Mouse (Mus musculus) heart, adult 9 months (tissue): ENCODE results near the gene Fcrl5.

Experiments used
- DNase-seq, 2 experiments: peaks; one replicate each; pipeline ENCODE4 v3.0.0; 2022; ENCODE audit warnings: low spot score in 2 of 2

Gene Fcrl5

DNA sequence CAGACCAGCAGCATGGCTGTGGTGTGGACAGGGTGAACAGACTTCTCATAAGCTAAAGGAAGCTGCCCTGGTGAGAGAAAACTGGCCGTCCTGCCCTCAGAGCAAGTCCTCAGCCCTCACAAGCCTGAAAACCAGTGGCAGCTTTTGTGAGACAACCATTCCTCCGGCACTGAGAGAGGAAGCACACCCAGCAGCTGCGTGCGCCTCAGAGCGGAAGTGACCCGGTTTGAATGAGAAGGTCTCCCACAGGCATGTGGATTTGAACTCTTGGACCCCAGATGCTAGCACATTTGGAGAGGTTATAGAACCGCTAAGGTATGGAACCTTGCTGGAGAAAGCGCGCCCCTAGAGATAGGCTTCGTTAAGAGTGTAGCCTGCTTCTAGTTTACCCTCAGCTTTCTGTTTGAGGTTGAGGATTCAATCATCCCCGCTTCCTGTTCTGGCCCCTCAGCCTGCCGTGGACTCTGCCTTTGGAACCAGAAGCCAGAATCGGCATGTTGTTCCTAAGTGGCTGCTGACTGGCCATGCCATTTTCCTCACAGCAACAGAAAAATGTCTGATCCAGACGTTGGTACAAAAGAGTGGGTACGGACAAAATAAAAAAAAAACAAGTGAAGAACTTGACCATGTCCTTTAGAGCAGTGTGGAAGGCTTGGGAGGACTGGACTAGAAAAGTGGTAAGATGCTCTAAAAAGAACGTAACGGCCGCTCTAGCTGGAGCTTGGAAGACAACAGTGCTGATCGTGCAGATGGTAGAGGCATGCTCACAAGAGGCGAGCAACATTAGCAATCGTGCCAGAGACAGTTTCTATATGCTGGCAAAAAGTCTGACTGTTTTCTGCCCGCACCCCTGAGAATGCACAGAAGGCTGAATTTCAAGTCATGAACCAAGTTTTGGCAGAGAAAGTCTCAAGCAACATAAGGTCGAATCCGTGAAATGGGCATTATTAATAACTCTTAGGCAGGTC, 64.8 kb downstream of the Fcrl5 start:
- no peak for DNase-seq

DNA sequence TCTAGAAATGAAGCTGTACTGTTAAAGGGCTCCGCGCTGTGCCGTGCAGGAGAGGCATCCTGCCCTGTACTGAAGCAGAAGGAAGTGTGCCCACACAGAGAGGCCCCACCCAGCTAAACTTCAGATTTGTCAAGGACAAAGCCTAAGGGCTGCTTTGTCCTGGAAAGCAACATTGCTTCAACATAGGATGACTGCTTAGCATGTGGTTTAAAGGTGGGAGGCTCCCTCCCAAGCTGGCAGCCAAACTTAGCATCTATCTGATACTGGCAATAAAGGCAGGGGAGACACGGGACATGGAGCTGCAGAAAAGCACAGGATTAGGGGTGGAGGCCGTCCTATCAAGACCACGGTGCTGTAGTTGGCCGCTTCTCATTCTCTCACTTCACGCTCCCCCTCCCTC, 65.6 kb downstream of the Fcrl5 start:
- no peak for DNase-seq

- no peak for DNase-seq
Observed at GRCm38 (mm10) chr3:87502771-87503170, 67.2 kb downstream of the Fcrl5 start.

DNA sequence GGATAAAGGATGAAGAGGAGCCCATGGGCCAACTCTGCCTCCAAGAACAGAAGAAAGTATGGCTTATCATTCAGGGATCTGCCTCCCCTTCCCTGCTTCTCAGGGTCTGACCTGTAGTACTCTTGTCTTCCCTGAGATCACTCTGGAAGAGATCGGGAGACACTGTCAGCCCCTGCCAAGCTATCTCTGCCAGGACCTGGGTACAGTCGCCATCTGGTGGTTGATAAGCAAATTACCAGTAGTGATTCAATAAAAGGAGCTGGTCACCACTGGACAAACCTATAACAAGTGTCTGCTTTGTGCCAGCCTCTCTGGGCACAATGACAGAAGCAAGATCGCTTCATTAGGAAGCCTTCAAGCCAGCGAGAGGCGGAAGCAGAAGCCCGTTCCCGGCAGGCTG, 68.8 kb downstream of the Fcrl5 start:
- DNase-seq: no peak

DNA sequence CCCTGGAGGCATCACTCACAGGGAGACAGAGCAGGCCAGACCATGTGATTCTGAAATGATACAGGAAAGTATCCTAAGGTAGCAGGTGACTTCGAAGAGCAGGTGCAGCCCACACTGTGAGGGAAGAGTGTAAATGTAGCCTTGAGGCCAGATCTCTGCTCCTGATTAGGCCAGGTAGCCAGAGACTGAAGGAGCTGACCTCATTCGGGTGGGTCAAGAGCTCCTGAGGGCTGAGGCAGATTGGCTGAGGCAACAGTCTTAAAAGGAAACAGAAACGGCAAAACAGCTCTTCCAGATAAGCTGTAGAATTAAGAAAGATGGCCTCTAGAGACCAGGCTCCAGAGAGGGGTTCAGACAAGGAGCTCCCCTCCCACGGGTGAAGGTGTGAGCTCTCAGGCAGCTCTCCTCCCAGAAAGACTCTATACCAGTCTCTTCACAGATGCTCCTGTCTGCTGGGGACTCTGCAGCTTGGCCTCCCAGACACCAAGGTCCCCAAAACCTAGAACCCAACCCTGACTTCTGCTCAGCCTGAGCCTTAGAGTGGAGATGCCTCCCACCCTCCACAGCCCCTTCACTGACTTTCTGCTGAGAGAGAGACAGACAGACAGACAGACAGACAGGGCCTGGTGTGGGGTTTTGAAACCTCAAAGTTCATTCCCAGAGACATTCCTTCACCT, 69.3 kb downstream of the Fcrl5 start:
- no peak for DNase-seq

DNA sequence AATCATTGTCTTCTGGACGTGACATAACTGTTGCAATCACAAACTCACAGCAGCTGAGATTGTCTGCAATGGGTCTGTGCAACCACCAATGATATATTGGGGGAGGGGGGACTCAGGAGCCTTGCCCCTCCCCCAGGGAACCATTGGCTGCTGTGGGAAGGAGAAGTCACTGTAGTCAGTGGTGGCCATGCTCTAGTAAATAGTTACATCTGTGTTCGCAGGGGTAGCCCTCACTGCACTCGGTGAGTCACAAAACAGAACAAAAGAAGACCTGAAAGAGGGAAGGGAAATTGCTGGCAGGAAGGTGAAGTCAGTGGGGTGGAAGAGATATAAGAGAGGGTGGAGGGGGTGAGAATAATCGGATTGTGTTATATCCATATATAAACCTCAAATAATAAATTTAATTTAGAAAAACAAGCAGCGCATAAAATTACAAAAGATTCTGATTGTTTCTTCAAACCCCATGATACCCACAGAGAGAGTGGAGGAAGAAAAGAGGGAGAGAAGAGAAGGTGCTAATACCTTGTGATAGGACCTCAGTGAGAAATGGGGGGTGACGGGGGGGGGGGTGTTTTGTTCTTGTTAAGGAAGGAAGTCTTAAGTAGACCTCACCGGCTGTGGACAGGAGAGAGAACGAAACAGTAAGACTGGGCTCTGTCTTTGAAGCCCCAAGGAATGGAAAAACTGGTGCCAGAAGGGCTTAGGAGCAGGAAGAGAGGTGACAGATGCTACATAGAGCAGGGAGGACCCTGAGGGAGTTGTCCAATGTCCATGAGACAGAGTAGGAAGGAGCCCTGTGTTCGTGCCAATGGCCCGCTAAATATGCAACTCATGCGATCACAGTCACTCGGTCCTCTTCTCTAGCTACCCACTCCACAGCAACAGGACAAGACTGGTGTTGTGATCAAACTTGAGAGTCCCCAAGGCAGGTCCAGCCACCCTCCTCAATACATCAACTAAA, 71.2 kb downstream of the Fcrl5 start:
- no peak for DNase-seq

DNA sequence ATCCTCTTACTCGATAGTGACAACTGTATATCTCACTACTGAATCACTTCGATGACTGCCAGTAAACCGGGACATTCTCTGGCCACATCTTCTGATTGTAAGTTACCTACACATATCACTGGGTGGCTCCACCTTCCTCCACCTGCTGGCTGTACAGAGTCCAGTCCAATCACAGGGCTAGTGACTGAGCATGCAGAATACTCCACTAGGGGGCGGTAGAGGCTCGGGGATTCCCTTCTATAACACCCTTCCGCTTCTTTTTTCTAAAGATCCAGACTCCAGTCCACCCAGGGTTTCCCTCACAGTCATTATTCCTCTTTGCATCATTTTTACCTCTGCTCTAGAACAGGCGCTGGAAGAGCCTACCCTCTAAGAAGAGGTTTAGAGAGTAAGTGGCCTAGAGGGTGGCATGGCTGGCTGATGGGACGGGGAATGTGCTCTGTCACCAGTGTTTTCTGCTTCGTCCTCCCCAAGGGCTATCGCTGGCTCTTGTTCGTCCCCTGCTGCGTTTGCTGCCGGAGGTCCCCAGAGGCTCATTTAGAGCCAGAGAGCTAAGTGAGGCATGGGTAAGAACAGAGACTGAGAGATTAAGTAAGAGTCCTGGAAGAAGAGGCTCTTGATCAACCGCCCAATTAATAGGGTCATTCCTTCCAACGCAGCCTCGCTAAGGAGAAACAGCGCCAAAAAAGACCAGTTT, 72.8 kb downstream of the Fcrl5 start:
- peak; percentile 65 to 87 for DNase-seq

GRCm38 (mm10) chr3:87509061-87509460, 73.5 kb downstream of the Fcrl5 start:
- DNase-seq: peak; percentile 85 to 88

GRCm38 (mm10) chr3:87510832-87511231, 75.3 kb downstream of the Fcrl5 start:
- no peak for DNase-seq

DNA sequence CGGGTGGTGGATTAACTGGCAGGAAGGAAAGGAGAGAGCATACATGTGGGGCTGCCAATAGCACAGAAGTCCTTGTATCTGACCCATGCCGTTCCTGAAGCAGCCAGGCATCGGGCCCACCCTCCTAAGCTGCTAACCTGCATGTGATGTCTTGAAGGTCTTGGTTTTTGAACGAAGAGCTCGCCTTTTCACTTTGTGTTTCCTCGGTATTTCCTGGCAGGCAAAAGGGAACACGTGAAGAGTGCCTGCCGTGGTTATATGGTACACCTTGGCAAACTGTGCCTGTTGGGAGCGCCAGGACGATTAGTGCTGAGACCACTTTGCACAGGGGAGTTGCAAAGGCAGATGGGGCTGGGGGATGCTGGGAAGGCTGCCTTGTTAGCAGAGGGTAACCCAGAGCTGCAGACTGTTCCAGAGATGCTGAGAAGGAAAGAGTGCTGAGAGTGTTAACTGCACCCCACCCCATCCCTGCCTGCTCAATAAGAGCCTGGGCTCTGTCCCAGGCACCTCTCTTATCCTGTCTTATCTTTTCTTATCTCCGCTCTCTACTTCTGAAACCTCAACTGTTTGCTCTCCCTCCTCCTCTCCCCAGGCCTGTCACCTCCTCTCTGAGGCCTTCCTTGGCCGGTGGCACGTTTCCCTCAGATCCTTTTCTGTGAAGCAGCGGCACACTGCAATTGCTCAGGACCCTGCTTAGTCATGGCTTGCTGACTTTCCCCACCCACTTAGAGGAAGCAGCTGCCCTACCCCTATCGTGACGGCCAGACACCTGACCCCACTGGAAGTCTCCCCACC, 76.6 kb downstream of the Fcrl5 start:
- DNase-seq: no peak

- peak; percentile 55 to 62 for DNase-seq
Observed at GRCm38 (mm10) chr3:87515567-87516081, 80.1 kb downstream of the Fcrl5 start.

GRCm38 (mm10) chr3:87518425-87518824, 82.9 kb downstream of the Fcrl5 start:
- no peak for DNase-seq

DNA sequence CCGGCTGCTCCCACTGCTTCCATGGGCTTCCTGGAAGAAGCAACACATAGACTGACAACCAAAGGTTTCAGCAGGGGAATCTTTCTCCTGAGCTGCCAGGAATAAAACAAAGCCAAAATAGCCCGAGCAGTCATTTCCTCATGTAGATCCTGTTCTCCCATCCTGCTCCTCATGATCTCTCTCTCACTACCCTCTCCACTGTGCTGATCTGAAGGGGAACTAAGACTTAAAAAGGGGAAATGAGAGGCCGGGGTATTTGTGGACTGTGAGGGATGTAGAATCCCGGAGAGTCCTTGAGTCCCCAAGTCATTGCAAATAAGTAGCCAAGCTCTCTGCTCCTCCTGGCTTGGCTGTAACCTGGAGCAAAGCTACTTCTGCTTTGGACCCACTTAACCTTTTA, 85.6 kb downstream of the Fcrl5 start:
- DNase-seq: peak; percentile 27 to 64

GRCm38 (mm10) chr3:87521833-87522232, 86.3 kb downstream of the Fcrl5 start:
- no peak for DNase-seq

DNA sequence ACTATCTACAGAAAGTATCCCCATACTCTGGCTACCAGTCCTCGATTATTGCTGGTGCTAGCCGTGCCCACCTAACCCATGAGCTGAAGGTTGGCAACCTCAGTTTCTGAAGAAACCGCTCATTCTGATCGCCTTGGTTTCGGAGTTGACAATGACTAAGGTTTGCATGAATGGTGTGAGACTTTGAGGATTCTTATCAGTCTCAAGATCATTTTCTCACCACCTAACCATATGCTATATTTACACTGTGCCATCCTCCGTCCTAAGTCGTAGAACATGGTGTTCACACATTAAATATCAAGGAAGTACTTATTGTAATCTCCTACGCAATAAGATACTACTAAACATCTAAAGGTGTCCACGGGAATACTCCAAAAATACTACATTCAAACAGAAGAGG, 88.1 kb downstream of the Fcrl5 start:
- DNase-seq: no peak

- DNase-seq: peak; percentile 90
Observed at GRCm38 (mm10) chr3:87525043-87525836, 89.7 kb downstream of the Fcrl5 start, which contains the start of gene Etv3. Gene Etv3, plus strand, starts transcription at chr3:87525407.

DNA sequence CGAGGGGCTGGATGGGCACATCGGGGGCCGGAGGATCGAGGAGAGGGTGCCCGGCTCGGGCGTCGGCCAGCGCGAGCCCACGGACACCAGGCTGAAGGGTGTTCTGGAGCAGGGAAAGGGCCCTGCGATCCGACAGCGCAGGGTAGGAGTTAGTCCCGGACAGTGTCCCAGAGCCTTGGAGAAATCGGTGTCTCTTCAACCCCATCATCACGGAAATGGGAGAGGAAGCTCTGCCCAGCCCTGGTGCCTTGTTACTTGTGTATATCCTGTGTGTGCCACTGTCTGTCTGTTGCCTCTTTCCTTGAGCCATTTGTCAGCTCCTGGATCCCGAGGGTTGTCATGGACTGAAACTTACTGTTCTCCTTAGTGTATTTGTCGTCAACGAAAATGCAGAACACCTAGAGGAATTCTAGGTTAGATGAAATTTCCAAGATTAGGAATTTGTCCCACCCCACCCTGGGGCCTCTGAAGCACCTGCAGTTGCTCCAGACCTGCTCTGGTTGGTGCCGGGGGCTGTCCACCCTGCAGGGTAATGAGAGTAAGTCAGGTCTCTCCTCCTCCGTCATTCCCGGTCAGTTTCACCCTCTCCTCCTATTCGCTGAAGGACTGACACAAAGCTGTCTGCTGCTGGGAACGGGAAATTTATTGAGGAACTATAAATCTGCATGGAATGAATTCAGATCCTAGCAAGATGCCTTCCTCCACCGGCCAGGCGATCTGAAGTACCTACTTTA, 90.4 kb downstream of the Fcrl5 start:
- DNase-seq: peak; percentile 19

- no peak for DNase-seq
Observed at GRCm38 (mm10) chr3:87527139-87527538, 91.6 kb downstream of the Fcrl5 start.

DNA sequence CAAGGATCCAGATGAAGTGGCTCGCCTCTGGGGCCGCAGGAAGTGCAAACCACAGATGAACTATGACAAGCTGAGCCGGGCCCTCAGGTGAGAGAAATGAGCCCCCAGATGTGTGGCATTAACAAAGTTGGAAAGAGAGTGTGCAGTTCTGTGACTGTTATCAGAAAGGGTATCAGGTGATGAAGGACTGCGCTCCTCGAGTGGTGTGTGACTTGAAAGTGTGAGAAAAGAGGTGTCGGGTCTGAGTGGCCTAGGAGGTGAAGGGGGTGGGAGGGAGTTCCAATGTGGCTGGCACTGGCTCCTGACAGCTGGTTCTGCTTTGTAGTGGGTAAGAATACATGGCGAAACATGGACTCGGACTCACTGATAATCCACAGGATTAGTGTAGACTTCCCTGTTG, 92.4 kb downstream of the Fcrl5 start:
- DNase-seq: no peak
